Mouse (Mus musculus): ENCODE measurements at regions not wholly inside any gene's neighbourhood (a gene's known extent, or its start where the extent isn't known, plus 50 kb on each side); places are given as distances from the start of the nearest gene placed in this dataset.

DNA sequence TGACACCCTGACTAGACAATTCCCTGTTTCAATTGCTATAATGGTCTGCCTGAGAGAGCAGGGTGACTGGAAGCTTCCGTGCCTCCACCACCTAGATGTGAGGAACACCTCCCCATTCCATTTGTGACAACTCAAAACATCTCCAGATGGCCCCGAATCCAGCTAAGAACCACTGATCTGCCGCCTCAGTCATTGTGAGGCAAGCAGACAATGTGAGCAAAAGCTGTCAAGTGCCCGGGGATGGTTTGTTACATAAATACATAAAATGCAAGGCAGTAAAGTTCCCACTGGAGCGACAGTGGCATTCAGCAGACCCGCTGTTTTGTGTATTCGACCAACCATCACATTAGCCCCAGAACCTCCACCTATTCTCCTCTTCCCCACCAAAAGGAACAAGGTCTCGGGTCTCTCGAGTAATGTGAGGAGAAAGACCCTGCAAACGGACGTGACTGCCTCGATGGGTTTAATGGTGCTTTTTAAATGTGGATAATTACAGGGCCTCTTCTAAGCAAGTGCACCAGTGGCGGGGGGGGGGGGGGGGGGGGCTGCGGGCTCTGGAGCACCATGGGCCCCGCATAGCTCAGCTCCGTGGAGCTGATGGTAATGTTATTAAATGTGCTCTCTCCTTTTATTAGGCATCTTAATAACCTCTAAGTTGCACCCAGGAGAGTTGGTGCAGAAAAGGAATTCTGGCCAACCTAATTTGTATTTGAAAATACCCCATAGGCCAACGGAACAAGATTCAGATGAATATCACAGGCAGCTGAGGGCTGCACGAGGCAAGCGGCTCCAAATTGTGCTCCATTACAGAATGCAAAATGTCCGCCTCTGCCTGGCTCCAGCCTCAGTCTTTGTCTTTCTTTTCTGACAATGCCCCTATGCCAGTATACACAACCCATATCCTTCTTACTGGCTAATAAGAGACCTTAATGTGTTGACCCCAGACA lies 360.6 kb upstream of the Clint1 start:
- WGBS: 76% methylated on average over 20 of the region's 20 CpGs
- no peaks in the 10 kb centered on the region for H3K36me3 ChIP-seq (ENCODE audit: control insufficient read depth, insufficient read depth, low read length)
- H3K4me2 ChIP-seq (replicated peaks; ENCODE audit: low read depth, low read length): no peak overlapping the region
- ATAC-seq (ENCODE audit: insufficient number of reproducible peaks, insufficient read depth, low FRiP score, low read depth): no peak
- no peaks in the 10 kb centered on the region for H3K27me3 ChIP-seq (ENCODE audit: control insufficient read depth, insufficient read depth, low read length)
- no peak overlapping the region for H3K4me3 ChIP-seq (ENCODE audit: low read depth, low read length)
- H3K27ac ChIP-seq (ENCODE audit: low read length): no peak overlapping the region
- no peaks in the 10 kb centered on the region for H3K4me1 ChIP-seq (ENCODE audit: control insufficient read depth, insufficient read depth, low read length)
- no peaks in the 10 kb centered on the region for H3K9me3 ChIP-seq (ENCODE audit: control insufficient read depth, low read depth, low read length)
- H3K9ac ChIP-seq (replicated peaks; ENCODE audit: low read depth, low read length): no peak overlapping the region

DNA sequence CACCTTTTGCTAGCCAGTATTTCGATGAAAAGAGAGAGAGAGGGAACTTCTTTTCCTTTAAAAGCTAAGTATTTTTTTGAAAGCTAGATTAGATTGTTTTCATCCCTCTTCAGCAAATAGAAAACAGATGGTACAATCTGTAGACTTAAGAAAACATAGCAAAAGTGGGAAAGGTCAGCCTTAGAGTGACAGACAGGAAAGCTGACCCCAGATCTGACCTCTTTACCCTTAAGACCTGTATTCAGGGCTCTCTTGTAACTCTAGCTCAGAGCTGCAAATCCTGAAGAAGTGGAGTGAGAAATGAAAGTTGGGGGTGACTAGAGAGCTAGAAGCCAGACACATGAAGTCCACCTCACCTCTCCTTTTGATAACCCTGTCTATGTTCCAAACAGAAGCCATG lies 356.6 kb upstream of the Clint1 start:
- ATAC-seq (ENCODE audit: insufficient number of reproducible peaks, insufficient read depth, low FRiP score, low read depth): no peak
- WGBS: 50% methylated on average over 1 of the region's 1 CpGs
- Histone ChIP-seq H3K9ac (replicated peaks; ENCODE audit: low read depth, low read length) (no peak overlapping the region), H3K4me1 (ENCODE audit: control insufficient read depth, insufficient read depth, low read length) (no peaks in the 10 kb centered on the region), H3K27me3 (ENCODE audit: control insufficient read depth, insufficient read depth, low read length) (no peaks in the 10 kb centered on the region), H3K4me3 (ENCODE audit: low read depth, low read length) (no peak overlapping the region), H3K36me3 (ENCODE audit: control insufficient read depth, insufficient read depth, low read length) (no peaks in the 10 kb centered on the region), H3K27ac (ENCODE audit: low read length) (no peak overlapping the region), H3K9me3 (ENCODE audit: control insufficient read depth, low read depth, low read length) (no peaks in the 10 kb centered on the region), H3K4me2 (replicated peaks; ENCODE audit: low read depth, low read length) (no peak overlapping the region)

DNA sequence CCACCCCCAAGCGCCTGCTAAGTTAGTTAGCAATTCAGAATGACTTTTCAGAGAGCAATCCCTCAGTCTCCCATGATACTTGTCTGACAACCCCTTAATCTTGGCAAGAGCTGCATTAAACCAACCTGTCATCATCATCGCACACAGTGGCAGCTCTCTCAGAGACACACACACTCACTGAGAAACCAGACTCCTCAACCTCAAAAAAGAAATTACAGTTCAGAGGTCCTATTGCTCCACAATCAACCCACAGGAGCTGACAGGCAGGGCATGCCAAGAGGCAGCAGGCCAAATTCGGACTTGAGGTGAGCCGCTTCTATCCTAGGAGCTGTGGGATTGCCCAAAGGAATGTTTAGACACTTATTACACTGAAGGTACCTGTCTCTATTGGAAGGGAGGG lies 343.3 kb upstream of the Clint1 start:
- no peak overlapping the region for H3K4me3 ChIP-seq (ENCODE audit: low read depth, low read length)
- no peak overlapping the region for H3K4me2 ChIP-seq (replicated peaks; ENCODE audit: low read depth, low read length)
- no peak overlapping the region for H3K9ac ChIP-seq (replicated peaks; ENCODE audit: low read depth, low read length)
- H3K9me3 ChIP-seq (ENCODE audit: control insufficient read depth, low read depth, low read length): peaks cover 3% of the 10 kb centered on the region
- 44% methylated on average over 4 of the region's 4 CpGs for WGBS
- H3K36me3 ChIP-seq (ENCODE audit: control insufficient read depth, insufficient read depth, low read length): no peaks in the 10 kb centered on the region
- no peak overlapping the region for H3K27ac ChIP-seq (ENCODE audit: low read length)
- no peaks in the 10 kb centered on the region for H3K27me3 ChIP-seq (ENCODE audit: control insufficient read depth, insufficient read depth, low read length)
- ATAC-seq (ENCODE audit: insufficient number of reproducible peaks, insufficient read depth, low FRiP score, low read depth): no peak
- H3K4me1 ChIP-seq (ENCODE audit: control insufficient read depth, insufficient read depth, low read length): no peaks in the 10 kb centered on the region

DNA sequence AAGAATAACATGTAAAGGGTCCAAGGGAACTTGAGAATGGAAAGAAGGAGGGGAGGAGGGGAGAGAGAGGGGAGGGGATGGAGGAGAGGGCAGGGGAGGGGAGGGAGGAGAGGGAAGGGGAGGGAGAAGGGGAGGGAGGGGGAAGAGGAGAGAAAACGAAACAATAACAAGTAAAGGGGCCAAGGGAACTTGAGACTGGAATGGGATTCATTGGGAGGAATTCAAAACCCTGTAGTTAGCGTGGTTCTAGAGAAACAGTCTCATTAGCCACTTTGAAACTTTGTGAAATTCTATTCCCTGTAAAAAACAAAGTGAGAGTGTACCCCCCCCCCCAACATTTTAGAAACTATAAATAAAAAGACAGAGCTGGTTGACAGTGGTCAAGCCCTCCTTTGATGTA lies 342.6 kb upstream of the Clint1 start:
- Histone ChIP-seq H3K27me3 (ENCODE audit: control insufficient read depth, insufficient read depth, low read length) (no peaks in the 10 kb centered on the region), H3K27ac (ENCODE audit: low read length) (no peak overlapping the region), H3K36me3 (ENCODE audit: control insufficient read depth, insufficient read depth, low read length) (no peaks in the 10 kb centered on the region), H3K9ac (replicated peaks; ENCODE audit: low read depth, low read length) (no peak overlapping the region), H3K4me2 (replicated peaks; ENCODE audit: low read depth, low read length) (no peak overlapping the region), H3K4me3 (ENCODE audit: low read depth, low read length) (no peak overlapping the region), H3K9me3 (ENCODE audit: control insufficient read depth, low read depth, low read length) (peaks cover 3% of the 10 kb centered on the region), H3K4me1 (ENCODE audit: control insufficient read depth, insufficient read depth, low read length) (no peaks in the 10 kb centered on the region)
- 33% methylated on average over 2 of the region's 2 CpGs for WGBS
- no peak for ATAC-seq (ENCODE audit: insufficient number of reproducible peaks, insufficient read depth, low FRiP score, low read depth)

DNA sequence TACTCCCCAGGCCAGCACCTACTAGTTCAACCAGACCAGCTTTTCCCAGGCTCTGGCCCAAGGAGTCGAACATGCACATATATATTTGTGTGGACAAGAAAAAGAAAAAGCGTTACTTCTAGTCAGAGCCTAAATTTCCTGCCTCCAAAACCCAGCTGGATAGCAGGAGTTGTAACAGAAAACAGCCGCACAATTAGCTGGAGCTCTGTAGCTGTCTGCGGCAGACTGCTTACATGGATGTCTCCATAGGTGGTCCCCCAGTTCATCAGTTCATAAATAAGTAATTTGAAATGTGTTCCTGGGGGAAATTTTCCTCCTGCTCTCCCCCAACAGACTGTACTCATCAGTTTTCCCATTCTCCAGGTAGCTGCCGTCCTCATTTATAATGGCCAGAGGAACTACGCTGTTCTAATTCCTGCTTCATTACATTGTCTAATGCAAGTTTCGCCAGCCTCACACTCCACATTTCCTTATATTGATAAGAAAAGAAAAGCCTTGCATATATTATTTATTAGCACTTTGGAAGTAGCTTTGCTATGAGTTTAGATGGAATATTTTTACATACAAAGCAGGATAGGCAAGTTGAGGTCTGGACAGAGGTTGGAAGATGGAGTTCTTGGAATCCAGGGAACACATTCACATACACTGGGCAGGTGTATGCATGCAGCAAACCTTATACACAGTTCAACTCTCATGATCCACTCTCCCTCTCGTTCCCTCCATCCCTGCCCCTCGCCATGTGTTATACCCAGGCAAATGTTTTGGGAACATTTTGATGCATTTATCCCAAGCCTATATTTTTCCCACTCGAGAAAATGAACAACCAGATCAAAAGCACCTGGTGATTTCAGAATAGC lies 337.2 kb upstream of the Clint1 start:
- WGBS: 63% methylated on average over 10 of the region's 10 CpGs
- Histone ChIP-seq H3K9ac (replicated peaks; ENCODE audit: low read depth, low read length) (no peak overlapping the region), H3K27ac (ENCODE audit: low read length) (no peak overlapping the region), H3K4me3 (ENCODE audit: low read depth, low read length) (no peak overlapping the region), H3K4me2 (replicated peaks; ENCODE audit: low read depth, low read length) (no peak overlapping the region), H3K27me3 (ENCODE audit: control insufficient read depth, insufficient read depth, low read length) (no peaks in the 10 kb centered on the region), H3K4me1 (ENCODE audit: control insufficient read depth, insufficient read depth, low read length) (no peaks in the 10 kb centered on the region), H3K36me3 (ENCODE audit: control insufficient read depth, insufficient read depth, low read length) (no peaks in the 10 kb centered on the region), H3K9me3 (ENCODE audit: control insufficient read depth, low read depth, low read length) (peaks cover 3% of the 10 kb centered on the region)
- ATAC-seq (ENCODE audit: insufficient number of reproducible peaks, insufficient read depth, low FRiP score, low read depth): no peak

DNA sequence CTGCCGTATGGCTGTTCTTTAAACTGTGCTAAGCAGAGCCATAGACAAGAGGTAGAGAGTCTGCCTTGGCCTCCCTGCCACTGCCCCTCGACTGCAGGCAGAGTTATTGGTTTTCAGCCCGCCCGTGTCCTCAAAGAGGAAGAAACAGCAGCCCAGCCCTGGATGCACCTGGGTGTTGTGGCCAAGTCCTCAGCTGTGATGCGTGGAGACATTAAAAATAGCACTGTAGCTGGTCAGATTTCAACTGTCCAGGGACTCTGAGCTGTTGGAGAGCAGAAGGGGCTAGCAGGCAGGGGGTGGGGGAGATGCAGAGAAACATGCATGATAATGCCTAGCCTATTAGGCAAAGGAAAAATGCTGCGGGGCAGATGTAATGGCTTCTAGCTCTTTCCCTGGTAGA lies 327.1 kb upstream of the Clint1 start:
- no peak overlapping the region for H3K27ac ChIP-seq (ENCODE audit: low read length)
- no peak overlapping the region for H3K9ac ChIP-seq (replicated peaks; ENCODE audit: low read depth, low read length)
- no peaks in the 10 kb centered on the region for H3K9me3 ChIP-seq (ENCODE audit: control insufficient read depth, low read depth, low read length)
- no peak overlapping the region for H3K4me3 ChIP-seq (ENCODE audit: low read depth, low read length)
- 59% methylated on average over 6 of the region's 6 CpGs for WGBS
- no peak for ATAC-seq (ENCODE audit: insufficient number of reproducible peaks, insufficient read depth, low FRiP score, low read depth)
- H3K4me1 ChIP-seq (ENCODE audit: control insufficient read depth, insufficient read depth, low read length): no peaks in the 10 kb centered on the region
- H3K27me3 ChIP-seq (ENCODE audit: control insufficient read depth, insufficient read depth, low read length): no peaks in the 10 kb centered on the region
- H3K36me3 ChIP-seq (ENCODE audit: control insufficient read depth, insufficient read depth, low read length): no peaks in the 10 kb centered on the region
- H3K4me2 ChIP-seq (replicated peaks; ENCODE audit: low read depth, low read length): no peak overlapping the region

DNA sequence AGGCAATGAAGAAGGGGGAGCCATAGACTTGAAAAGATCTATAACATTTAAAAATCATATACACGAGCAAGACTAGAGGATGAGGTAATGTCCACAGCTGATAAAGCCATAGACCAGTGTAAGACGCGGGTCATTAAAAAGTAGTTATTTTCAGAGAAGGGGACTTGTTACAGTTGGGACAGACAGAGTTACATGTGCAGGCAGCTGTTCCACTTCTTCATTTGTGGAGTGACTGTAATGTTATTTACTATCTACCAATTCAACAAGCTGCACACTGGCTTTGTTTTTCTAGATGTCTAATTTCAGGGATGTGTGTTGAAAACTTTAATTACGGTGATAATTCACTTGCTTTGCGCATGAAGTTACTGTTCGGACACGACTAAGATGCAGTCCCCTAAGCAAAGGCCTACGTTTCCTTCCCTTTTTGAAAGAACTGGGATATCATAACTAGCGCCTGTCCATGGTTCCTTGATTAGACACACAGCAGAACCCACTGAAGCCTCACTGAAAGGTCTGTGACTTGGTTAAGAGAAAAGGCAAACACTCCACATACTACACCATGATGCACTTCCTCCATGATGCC lies 320.7 kb upstream of the Clint1 start:
- no peaks in the 10 kb centered on the region for H3K9me3 ChIP-seq (ENCODE audit: control insufficient read depth, low read depth, low read length)
- no peak overlapping the region for H3K4me3 ChIP-seq (ENCODE audit: low read depth, low read length)
- H3K27ac ChIP-seq (ENCODE audit: low read length): no peak overlapping the region
- H3K9ac ChIP-seq (replicated peaks; ENCODE audit: low read depth, low read length): no peak overlapping the region
- no peak for ATAC-seq (ENCODE audit: insufficient number of reproducible peaks, insufficient read depth, low FRiP score, low read depth)
- peaks cover 7% of the 10 kb centered on the region; the same call in 1 of the 2 replicates for H3K4me1 ChIP-seq (ENCODE audit: control insufficient read depth, insufficient read depth, low read length)
- H3K27me3 ChIP-seq (ENCODE audit: control insufficient read depth, insufficient read depth, low read length): no peaks in the 10 kb centered on the region
- H3K4me2 ChIP-seq (replicated peaks; ENCODE audit: low read depth, low read length): no peak overlapping the region
- 90% methylated on average over 9 of the region's 9 CpGs for WGBS
- H3K36me3 ChIP-seq (ENCODE audit: control insufficient read depth, insufficient read depth, low read length): no peaks in the 10 kb centered on the region

DNA sequence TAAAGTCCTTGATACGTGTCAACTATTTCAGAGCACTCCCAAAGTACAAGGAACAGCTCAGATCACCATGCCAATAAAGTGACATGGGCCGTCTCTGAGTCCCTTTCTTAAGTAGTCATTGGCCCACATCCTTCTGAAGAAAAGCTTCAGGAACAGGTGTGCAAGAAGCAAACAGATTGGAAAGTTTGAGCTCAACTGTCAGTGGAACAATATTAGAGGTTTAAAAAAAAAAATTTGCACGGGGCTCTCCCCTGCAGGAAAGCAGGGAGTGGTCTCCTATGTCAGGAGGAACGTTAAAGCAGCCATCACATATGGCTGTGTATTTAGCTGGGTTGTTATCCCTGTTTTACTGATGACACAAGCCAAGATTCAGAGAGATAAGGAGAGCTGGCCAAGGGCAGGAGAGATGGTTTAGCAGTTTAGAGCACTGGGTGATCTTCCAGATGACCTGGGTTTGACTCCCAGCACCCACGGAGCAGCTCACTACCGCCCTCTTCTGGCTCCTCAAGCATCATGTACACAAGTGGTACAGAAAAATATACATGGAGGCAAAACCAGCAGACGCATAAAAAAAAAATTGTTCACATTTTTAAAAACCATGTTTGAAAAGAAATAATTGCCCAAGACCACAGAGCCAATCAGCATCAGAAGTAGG lies 318.3 kb upstream of the Clint1 start:
- peaks cover 10% of the 10 kb centered on the region; the same call in 1 of the 2 replicates for H3K4me1 ChIP-seq (ENCODE audit: control insufficient read depth, insufficient read depth, low read length)
- no peak overlapping the region for H3K27ac ChIP-seq (ENCODE audit: low read length)
- no peak overlapping the region for H3K9ac ChIP-seq (replicated peaks; ENCODE audit: low read depth, low read length)
- no peak overlapping the region for H3K4me3 ChIP-seq (ENCODE audit: low read depth, low read length)
- H3K4me2 ChIP-seq (replicated peaks; ENCODE audit: low read depth, low read length): no peak overlapping the region
- no peak for ATAC-seq (ENCODE audit: insufficient number of reproducible peaks, insufficient read depth, low FRiP score, low read depth)
- 46% methylated on average over 7 of the region's 7 CpGs for WGBS
- no peaks in the 10 kb centered on the region for H3K36me3 ChIP-seq (ENCODE audit: control insufficient read depth, insufficient read depth, low read length)
- H3K27me3 ChIP-seq (ENCODE audit: control insufficient read depth, insufficient read depth, low read length): no peaks in the 10 kb centered on the region
- no peaks in the 10 kb centered on the region for H3K9me3 ChIP-seq (ENCODE audit: control insufficient read depth, low read depth, low read length)

Measured in stomach, embryonic 14.5 days (tissue).